Mouse (Mus musculus) thymus, adult 18-20 months (tissue): ENCODE results near the gene Cacng3.

ENCODE experiments used
- DNase-seq, 2 experiments: peaks; one replicate each; pipeline ENCODE4 v3.0.0; 2022; ENCODE audit warnings: mixed read lengths in 2 of 2

Cacng3 gene

GRCm38 (mm10) chr7:122670442-122670872 lies at the start of gene Cacng3:
TSS of gene Cacng3 (plus strand) at chr7:122670492.
- no peak for DNase-seq

GRCm38 (mm10) chr7:122622125-122622774 lies 48.0 kb upstream of the Cacng3 start:
- DNase-seq = no peak

GRCm38 (mm10) chr7:122623753-122624152 lies 46.5 kb upstream of the Cacng3 start:
- DNase-seq = no peak

GRCm38 (mm10) chr7:122628050-122628449 lies 42.2 kb upstream of the Cacng3 start:
- DNase-seq = no peak

- DNase-seq = no peak
Observed at GRCm38 (mm10) chr7:122630386-122630785, 39.9 kb upstream of the Cacng3 start.

- DNase-seq = no peak
Observed at GRCm38 (mm10) chr7:122631151-122631550, 39.1 kb upstream of the Cacng3 start.

GRCm38 (mm10) chr7:122632946-122633345 lies 37.3 kb upstream of the Cacng3 start:
- DNase-seq = no peak

GRCm38 (mm10) chr7:122633463-122633862 lies 36.8 kb upstream of the Cacng3 start:
- no peak for DNase-seq

- DNase-seq = no peak
Observed at GRCm38 (mm10) chr7:122643676-122644075, 26.6 kb upstream of the Cacng3 start.

GRCm38 (mm10) chr7:122649306-122649705 lies 21.0 kb upstream of the Cacng3 start:
- no peak for DNase-seq

- DNase-seq = no peak
Observed at GRCm38 (mm10) chr7:122652523-122652922, 17.8 kb upstream of the Cacng3 start.

GRCm38 (mm10) chr7:122656671-122657070 lies 13.6 kb upstream of the Cacng3 start:
- no peak for DNase-seq

- no peak for DNase-seq
Observed at GRCm38 (mm10) chr7:122657423-122658126, 12.7 kb upstream of the Cacng3 start.

- no peak for DNase-seq
Observed at GRCm38 (mm10) chr7:122665311-122666049, 4.8 kb upstream of the Cacng3 start.

- DNase-seq = no peak
Observed at GRCm38 (mm10) chr7:122667903-122668302, 2.4 kb upstream of the Cacng3 start.

GRCm38 (mm10) chr7:122670873-122671641 lies 765 bp downstream of the Cacng3 start:
- peak; percentile 28 to 40 for DNase-seq

- DNase-seq = no peak
Observed at GRCm38 (mm10) chr7:122672981-122673380, 2.7 kb downstream of the Cacng3 start.

GRCm38 (mm10) chr7:122675207-122675606 lies 4.9 kb downstream of the Cacng3 start:
- no peak for DNase-seq

GRCm38 (mm10) chr7:122701751-122702150 lies 31.5 kb downstream of the Cacng3 start:
- DNase-seq = no peak

- no peak for DNase-seq
Observed at GRCm38 (mm10) chr7:122702443-122702842, 32.2 kb downstream of the Cacng3 start.

GRCm38 (mm10) chr7:122706736-122707135 lies 36.4 kb downstream of the Cacng3 start:
- DNase-seq = no peak

GRCm38 (mm10) chr7:122716299-122716698 lies 46.0 kb downstream of the Cacng3 start:
- DNase-seq = no peak

- DNase-seq = no peak
Observed at GRCm38 (mm10) chr7:122718540-122718939, 48.2 kb downstream of the Cacng3 start.
